Mouse (Mus musculus): ENCODE results near the gene Pole2. TPM values are rescaled to one million over a fixed set of nuclear protein-coding genes. Genes with fewer than 3 reads are reported as not detected.

Gene Pole2
- total RNA-seq, 2 experiments from 2014 or later: 0.79 TPM; not detected in 1

DNA sequence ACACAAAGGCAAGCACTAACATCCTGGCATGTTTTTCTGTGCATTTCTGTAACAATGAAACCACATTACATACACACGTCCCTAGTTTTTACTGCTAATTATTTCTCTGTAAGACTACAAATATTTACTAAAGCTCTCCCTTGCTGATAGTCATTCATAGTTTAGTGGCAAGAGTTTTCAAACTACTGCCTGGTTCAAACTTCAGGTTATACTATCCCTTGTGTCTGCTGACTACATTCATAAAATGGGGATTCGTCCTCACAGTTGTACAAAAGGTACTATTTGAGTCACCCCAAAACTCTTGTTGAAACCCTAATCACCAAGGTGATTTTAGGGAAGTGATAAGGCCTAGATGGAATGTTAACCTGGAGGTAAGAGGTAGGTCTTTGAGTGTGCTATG is 72.1 kb downstream of the Pole2 start:
- no peak for DNase-seq (ENCODE audit: low spot score in 2 of 2)
- intact Hi-C loops (cut with DNase I): no loop called here

Small RNA genes lying within 50 kb of the gene (microRNA-seq; reads per million reads assigned to microRNA genes)
- gene Gm47287 (not detected), gene Gm47295 (1.0 reads per million)

Other genes with a start within 250 kb of the Pole2 start
- 1,000 to 10,000 TPM; 1,009 to 1,161 TPM for gene Rps29, start 69.0 kb downstream of the Pole2 start, total RNA-seq (2021)
- gene Lrr1, start 59.4 kb downstream of the Pole2 start, total RNA-seq (2021): not detected
- gene Rpl36al, start 44.1 kb downstream of the Pole2 start, total RNA-seq (2021): 100 to 1,000 TPM; 165 to 192 TPM
- 10 to 100 TPM; 27.3 to 30.7 TPM for gene Mgat2, start 44.0 kb downstream of the Pole2 start, total RNA-seq (2021)
- gene Gm49383, start 31.1 kb downstream of the Pole2 start, total RNA-seq (2021): 1 to 10 TPM; 2.1 to 5.6 TPM
- 1 to 10 TPM; 1.8 to 1.9 TPM for gene Dnaaf2, start 29.8 kb downstream of the Pole2 start, total RNA-seq (2021)
- 1 to 10 TPM; 2.2 to 2.8 TPM for gene Gm49384, start 23.9 kb downstream of the Pole2 start, total RNA-seq (2021)
- gene Klhdc1, start 13.0 kb upstream of the Pole2 start, total RNA-seq (2021): 10 to 100 TPM; 19.0 to 22.5 TPM
- 100 to 1,000 TPM; 128 to 146 TPM for gene Klhdc2, start 68.5 kb upstream of the Pole2 start, total RNA-seq (2021)
- gene Nemf, start 129.0 kb upstream of the Pole2 start, total RNA-seq (2021): 10 to 100 TPM; 35.9 to 53.2 TPM
- 10 to 100 TPM; 49.9 to 61.4 TPM for gene Arf6, start 144.0 kb upstream of the Pole2 start, total RNA-seq (2021)
- 1 to 10 TPM in 1 of 2 experiments, under 1 TPM in 1; 0.93 to 1.7 TPM for gene Gm9887, start 144.3 kb upstream of the Pole2 start, total RNA-seq (2021)

Measured in left cerebral cortex, postnatal 36 days (tissue).